Mouse (Mus musculus) embryo, embryonic 9.5 days (tissue): ENCODE data around the gene Zc3h18.

ENCODE experiments used
- DNase-seq: peaks from one replicate; pipeline ENCODE4 v3.0.0-alpha.2; 2017; ENCODE audit errors: extremely low spot score

Gene Zc3h18

DNA sequence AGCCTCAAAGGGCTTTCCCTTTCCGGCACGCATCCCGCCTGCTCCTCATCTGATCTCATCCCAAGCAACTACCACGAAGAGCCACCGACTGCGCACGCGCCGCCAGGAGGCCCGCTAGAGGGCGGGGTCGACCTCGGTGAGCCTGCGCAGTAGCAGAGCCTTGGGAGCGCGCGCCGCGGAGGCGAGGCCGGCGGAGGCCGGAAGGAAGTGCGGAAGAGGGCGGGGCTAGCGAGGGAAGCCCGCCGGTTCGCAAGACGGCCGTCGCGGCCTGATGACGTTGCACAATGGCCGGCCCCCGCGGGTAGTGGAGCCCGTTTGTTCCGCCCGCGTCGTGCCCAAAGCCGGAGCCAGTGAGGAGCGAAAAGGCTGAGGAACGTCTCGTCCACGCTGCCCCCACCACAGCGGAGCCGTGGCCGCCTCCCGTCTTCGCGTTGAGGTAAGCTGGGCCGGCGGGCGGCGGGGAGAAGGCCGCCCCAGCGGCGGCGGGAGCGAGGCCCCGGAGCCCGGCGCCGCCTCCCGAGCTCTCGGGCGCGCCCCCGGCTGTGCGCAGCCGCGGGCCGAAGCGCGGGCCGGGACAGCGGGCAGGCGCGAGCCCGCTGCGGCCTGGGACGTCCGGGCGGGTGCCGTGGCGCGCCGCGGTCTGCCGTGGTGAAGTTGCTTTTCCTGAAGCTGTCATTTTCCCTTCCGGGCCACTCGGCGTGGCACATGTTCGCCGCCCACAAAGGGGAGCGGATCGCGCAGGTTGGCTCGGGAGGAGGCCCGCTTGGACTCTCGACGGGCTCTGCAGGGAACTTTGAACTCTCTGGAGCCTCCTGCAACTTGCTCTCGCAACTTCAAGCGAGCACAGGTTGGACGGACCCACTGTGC, at the start of gene Zc3h18:
Zc3h18 (plus strand) TSS at position 245 of the 867 bp plus-strand sequence.
- peak; percentile 99 for DNase-seq

DNA sequence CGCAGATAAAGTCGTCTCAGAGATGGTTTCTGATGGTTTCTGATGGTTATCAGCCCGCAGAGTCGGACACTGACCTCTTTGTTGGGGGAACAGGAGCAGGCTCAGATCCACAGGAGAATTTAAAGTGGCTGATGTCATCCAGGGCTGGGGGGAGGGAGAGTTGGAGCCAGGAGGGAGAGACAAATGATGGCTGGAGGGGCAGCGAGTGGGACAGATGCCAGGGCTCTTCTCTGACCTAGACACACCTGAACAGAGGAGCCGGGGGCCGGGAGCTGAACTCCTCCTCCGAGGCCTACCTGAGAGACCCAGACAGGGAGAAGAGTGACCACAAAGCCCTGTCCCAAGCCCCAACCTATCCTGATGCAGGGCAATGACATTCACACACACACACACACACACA, 47.3 kb upstream of the Zc3h18 start:
- no peak for DNase-seq

DNA sequence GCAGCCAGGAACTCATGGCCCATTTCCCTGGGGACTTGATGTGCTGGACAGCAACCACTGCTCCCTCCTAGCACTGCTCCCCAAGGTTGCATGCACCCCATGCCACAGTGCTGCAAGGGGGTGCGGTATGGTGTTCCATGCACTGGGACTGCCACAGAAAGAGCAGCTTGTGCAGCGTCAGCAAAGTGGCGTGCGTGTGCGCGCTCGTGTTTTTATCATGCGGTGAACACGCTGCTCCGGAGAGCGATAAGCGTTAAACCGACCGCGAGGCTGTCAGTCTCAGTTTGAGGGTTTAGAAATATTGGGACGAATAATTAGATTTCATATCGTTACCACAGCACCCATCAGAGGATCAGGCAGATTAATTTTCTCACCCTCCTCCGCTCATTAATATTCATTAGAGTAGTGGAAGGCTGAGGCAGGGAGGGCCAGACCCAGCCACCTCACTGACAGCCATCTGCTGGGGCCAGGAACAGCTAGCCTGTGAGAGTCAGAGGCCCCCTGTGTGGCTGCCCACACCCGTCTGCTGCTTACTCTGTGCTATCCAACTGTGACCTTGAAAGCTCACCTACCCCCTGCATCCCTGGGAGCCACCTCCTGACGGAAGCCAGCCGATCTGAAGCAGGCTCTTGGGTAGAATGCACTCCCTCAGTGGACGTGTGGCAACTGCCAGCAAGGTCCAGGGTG, 46.7 kb upstream of the Zc3h18 start:
- no peak for DNase-seq

DNA sequence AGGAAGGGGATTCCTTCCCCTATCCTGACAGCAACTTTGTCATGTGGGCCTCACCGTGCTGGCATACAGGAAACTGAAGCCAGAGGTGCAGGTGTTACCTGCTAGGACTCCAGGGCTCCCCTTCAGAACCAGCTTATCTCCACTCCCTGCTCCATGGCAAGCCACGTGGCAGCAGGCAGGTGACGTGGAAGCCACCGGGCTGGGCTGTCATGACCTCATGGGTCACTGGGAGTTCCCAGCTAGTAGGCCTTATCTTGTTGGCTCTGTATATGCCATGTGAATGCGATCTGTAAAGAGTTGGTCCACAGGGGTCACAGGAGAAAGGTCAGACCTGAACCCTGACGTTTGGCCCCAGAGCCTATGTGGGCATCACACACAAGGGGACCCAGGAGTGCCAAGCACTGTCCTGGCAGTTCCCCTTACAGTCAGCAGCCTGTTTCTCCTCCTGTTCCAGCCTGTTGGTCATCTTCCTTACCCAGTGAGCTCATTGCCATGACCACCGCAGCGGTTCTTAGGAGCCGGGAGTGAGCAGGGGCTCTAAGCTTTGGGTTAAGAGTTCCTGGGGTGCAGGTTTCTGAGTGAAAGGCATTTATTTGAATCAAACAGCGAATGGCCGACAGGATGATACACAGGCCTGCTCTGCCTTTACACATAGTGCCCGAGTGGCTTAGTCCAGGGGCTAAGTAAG, 45.8 kb upstream of the Zc3h18 start:
- no peak for DNase-seq

DNA sequence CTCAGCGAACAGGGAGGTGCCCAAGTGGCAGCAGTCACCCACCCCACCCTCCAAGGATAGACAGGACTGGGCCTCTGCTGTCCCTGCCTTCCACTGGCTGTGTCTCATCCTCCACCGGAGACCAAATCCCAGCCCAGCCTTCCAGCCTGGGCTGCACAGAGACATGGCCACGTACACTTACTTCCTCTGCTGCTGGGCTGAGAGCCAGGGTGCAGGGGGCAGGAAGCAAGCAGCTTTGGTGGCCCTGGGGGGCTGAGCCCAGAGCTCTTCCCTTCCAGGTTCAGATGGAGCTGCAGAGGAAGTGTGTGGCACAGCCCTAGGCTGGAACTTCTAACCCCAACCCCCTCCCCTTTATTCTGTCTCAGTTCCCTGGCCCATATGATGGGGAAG, 45.3 kb upstream of the Zc3h18 start:
- DNase-seq: no peak

DNA sequence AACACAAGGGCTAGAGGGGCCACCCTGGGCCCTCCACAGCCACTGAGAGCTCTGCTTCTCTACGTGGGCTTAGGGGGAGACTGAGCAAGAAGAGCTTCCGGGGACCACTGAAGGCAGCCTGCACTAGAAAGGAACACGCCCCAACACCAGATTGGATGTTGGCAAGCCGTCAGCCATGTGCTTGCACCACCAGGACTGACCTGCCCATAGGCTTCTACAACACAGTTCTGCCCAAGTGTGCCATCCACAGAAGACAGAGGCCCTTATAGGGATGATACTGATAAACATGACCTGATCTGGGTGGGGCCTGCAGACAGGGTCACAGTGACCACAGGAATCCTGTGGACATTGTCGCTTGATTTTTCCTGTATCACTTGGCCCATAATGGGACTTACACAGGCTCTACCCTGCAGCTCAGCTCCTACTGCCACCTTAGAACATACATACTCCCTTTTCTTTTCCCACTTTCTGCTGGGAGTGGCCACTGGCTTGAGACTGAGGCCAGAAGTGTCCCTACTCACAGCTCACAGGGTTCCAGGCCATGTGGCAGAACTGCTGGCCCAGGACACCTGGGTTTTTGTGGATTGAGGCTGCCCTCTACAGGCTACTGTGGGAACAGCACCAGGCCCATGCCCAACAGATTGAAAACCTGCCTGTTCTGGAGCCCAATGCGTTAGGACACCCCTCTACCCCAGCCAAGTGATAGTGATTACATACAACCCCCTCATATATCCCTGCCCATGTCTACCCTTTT, 43.5 kb upstream of the Zc3h18 start:
- peak; percentile 86 for DNase-seq

DNA sequence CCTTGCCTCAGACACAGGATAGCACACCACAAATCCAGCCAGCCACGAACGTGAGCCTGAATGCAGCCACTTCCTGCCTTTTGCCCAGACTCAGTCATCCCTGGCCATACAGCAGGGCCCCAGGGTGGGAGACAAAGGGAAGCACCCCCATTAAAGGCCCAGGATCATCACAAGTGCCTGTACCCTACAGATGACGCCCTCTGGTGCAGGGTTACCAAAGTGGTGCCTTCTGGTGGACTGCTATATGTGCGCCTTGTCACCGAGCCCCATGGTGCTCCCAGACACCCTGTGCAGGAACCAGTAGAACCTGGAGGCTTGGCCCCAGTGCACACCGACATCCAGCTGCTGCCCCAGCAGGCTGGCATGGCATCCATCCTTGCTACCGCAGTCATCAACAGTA, 42.9 kb upstream of the Zc3h18 start:
- DNase-seq: no peak

DNA sequence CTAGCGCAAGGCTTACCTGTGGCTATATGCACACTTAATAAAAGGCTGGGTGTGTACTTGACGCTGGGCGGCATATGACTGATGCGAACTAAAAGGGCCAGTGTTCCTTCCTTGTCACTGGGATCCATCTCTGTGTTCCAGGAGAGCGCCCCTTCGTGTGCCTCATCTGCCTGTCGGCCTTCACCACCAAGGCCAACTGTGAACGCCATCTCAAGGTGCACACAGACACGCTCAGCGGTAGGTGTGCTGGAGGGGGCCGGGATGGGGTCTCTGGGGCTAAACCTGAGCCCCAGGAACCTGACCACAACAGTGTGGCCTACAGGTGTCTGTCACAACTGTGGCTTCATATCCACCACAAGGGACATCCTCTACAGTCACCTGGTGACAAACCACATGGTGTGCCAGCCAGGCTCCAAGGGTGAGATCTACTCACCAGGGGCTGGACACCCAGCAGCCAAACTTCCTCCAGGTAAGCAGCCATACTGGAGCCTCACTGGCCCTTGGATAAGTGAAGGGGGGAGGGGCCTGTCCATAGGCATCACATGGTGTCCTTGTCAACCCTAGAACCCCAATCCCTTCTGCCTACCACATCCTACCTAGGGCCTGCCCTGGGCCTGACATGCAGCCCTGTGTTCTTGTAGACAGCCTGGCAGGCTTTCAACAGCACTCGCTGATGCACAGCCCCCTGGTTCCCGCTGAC, 41.5 kb upstream of the Zc3h18 start:
- DNase-seq: no peak

DNA sequence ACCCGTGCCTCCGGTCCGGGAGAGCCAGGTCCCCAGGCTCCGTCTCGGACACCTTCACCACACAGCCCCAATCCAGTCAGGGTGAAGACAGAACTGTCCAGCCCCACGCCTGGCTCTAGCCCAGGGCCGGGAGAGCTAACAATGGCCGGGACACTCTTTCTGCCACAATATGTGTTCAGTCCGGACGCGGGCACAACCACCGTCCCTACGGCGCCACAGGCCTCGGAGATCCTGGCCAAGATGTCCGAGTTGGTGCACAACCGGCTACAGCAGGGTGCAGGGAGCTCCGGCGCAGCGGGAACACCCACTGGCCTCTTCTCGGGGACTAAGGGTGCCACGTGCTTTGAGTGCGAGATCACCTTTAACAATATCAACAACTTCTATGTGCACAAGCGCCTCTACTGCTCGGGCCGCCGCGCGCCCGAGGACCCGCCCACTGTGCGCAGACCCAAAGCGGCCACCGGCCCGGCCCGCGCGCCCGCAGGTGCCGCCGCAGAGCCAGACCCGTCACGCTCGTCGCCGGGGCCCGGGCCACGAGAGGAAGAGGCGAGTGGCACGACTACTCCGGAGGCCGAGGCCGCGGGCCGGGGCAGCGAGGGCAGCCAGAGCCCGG, 40.7 kb upstream of the Zc3h18 start:
- DNase-seq: no peak

DNA sequence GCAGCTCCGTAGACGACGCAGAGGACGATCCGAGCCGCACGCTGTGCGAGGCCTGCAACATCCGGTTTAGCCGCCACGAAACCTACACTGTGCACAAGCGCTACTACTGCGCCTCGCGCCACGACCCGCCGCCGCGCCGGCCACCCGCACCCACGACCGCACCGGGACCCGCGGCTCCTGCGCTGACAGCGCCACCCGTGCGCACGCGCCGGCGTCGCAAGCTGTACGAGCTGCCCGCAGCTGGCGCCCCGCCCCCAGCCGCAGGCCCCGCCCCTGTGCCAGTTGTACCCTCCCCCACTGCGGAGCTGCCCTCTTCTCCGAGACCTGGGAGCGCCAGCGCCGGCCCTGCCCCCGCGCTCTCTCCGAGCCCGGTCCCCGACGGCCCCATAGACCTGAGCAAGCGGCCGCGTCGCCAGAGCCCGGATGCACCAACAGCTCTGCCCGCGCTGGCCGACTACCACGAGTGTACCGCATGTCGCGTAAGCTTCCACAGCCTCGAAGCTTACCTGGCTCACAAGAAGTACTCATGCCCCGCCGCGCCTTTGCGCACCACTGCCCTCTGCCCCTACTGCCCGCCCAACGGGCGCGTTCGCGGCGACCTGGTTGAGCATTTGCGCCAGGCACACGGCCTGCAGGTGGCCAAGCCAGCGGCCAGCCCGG, 40.0 kb upstream of the Zc3h18 start:
- peak; percentile 83 for DNase-seq

DNA sequence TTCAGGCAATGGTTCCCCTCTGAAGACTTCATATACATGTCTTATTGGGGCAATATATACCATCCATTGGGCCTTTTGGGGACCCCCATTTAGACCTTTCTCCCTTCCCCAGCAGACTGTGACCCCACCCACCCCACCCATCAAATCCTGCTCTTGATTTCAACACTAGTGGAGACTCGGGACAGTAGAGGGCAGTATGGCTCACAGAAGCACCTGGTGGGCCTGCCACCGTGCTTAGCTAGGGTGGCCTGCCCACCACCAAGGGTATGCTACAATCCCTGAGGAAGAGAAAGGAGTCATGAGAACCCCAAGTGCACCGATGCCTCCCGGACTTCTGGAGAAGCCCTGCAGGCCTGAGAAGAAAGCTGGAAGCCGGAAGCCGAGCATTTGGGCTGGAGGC, 37.6 kb upstream of the Zc3h18 start:
- DNase-seq: no peak

DNA sequence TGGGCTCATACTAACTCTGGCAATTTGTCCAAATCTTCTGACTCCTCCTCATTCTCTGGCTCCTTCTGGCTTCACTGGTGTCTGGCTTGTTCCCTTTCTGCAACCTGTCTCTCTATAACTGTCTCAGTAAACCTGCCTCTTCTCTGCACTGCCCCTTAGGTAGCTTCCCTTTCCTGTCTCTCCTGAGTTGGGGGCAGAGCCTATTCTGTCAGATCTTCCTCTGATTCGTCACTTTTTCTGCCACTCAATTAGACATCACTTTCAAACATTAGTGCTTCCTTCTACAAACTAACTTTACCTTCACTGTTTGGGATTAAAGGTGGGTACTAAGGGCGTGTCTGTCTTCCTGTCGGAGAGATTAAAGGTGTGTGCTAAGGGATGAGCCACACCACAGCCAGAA, 35.6 kb upstream of the Zc3h18 start:
- no peak for DNase-seq

DNA sequence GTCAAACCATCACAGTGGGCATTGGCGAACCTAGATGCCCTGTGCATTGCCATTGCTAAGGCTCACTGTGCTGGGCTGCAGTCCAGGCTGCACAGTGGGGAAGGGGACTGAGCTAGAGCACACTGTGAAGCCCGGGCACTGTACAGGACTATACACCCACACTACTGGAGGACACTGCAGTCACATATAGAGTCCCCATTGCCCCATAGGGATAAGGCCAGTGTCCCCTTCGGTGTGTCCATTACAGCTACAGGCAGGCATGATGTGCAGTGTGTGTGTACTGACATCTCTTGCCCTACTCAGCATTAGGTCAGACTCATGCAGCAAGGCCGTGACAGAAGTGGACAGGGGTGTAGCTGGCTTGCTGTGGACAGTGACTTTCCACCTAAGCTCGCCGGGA, 34.6 kb upstream of the Zc3h18 start:
- DNase-seq: no peak

DNA sequence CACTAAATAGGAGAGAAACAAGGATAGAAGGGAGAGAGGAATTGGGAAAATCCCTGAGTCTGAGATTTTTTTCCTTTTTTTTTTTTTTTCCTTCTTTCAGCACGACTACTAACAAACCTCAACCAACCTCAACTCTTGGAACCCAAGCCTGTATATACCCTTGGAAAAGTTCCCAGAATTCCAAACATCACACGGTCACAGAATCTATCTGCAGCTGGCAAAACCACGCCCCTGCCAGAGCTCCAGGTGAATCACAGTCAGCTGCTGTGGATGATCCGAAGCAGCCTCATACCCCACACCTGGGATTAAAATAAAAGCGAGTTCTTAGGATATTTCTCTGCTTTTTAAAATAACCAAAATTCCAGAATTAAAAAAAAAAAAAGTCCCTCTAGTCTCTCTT, 34.0 kb upstream of the Zc3h18 start:
- no peak for DNase-seq

DNA sequence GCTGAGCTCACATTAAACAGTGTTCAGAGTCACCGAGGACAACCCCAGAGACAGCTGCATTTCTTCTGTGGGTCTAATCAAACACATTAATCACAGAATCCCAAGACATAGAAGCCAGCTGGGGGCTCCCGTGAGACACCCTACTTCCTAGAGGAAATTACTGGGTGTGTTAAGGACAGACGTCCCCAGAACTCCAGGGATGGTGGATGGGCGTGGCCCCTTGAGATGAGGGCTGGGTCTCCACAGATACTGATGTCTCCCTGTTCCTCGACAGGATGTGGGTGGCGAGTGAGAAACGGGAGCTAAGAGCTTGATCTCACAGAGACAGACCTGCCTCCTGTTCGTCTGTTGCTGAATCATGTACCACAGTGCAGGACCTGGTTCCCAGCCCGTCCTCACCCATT, 33.6 kb upstream of the Zc3h18 start:
- no peak for DNase-seq

DNA sequence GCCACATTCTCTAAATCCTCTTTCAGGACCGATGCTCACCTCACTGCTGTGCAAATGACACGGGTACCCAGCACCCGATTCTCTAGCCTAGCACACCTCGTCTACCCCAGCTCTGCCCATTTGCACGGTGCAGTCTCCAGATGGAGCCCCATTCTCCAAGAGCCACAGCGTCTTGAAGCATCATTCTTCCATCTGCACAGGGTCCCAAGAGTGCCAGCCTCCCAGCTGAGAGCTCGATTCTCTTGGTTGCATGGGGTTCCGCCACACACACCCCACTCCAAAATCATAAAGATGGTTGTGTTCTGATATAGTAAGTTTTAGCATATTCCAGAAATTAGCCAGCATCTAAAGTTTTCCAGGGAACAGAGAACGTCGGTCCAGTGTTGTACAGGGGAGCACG, 33.1 kb upstream of the Zc3h18 start:
- no peak for DNase-seq

DNA sequence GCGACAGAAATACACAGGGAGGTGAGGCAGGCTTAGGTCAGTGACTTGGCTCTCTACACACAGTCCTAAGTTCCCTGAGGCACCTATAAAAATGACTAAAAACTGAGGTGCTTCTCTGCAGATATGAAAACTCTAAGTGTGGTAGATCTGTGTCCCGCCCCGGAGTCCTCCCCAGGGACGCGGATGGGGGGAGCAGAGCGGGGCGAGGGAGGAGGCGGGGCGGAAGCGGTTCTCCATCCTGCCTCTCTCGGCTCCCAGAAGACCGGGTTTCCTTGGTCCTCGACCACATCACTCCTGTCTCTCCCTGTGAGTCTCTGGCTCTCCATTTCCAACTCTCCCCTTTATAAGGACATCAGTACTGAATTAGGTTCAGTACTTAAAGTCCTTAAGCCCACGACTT, 32.7 kb upstream of the Zc3h18 start:
- DNase-seq: peak; percentile 37

DNA sequence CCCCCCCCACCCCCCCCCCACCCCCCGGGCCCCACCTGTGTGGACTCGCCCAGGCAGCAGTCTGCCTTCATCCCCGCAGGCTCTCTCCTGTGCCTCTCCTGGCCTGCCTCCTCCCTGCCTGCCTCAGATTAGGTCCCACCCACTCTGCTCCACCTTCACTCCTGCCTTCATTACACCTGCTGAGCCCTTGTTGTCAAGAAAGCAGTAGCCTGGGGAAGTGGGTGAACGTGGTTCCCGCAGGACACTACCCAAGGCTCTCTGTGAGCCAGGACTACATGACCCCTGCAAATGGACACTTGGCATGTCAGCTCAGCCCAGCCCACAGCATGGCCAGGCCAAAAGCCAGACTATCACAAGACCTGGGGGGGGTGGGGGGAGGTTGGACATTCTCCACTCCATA, 32.2 kb upstream of the Zc3h18 start:
- no peak for DNase-seq

DNA sequence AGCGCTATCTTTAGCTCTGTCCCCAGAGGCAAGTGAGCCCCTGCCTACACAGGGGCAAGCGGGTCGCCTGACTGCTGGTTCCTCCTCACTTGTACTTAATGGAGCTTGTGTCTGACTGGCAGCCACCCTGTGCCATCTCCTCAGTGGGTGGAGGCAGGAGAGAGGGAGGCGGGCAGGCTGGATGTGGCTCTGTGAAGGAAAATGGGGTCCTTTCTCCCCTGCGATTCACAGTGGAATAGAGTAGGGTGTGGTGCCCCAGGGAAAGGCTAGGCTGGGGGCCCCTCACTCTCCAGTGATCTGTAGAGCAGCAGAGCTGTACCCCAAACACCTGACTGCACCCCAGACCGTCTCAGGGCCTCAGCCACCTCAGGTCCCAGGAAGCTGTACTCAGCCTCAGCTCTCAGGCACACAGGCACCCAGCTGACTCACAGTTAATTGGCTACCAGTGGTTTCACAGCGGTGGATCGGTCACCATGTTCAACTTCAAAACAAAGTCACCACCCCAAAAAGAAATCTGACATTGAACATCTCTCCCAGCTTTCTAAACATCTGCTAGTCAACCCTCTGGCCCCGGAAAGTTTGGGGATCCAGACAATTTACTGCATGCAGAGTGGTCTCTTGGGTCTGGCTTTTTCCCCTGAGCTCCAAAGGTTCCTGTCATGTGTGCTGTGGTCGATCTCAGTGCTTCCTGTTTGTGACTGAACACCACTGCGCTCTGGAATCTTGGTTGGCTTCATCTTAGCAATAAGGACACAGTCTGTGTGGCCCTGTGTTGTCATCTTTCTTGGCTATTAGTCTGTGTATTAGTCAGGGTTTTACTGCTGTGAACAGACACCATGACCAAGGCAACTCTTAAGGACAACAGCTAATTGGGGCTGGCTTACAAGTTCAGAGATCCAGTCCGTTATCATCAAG, 31.0 kb upstream of the Zc3h18 start:
- DNase-seq: no peak
